Mouse (Mus musculus) B cell, adult 2 months (primary cell): ENCODE data around the gene Apeh.

Source experiments
- DNase-seq, 2 experiments: peaks; one replicate each; pipeline ENCODE4 v3.0.0; 2022

Apeh gene

GRCm38 (mm10) chr9:108073141-108073930 is 21.1 kb downstream of the Apeh start:
- no peak for DNase-seq

GRCm38 (mm10) chr9:108072481-108072924 is 21.9 kb downstream of the Apeh start:
- DNase-seq = no peak

- DNase-seq = no peak
Observed at GRCm38 (mm10) chr9:108071801-108072200, 22.6 kb downstream of the Apeh start.

- DNase-seq = no peak
Observed at GRCm38 (mm10) chr9:108069529-108069928, 24.9 kb downstream of the Apeh start.

GRCm38 (mm10) chr9:108069007-108069406 is 25.4 kb downstream of the Apeh start:
- DNase-seq = no peak

- peak; percentile 88 for DNase-seq
Observed at GRCm38 (mm10) chr9:108067900-108068299, 26.5 kb downstream of the Apeh start.

- DNase-seq = no peak
Observed at GRCm38 (mm10) chr9:108067199-108067598, 27.2 kb downstream of the Apeh start.

- peak; percentile 59 to 69 for DNase-seq
Observed at GRCm38 (mm10) chr9:108065491-108066011, 28.9 kb downstream of the Apeh start.

GRCm38 (mm10) chr9:108063361-108063760 is 31.0 kb downstream of the Apeh start:
- no peak for DNase-seq

- no peak for DNase-seq
Observed at GRCm38 (mm10) chr9:108062142-108062541, 32.3 kb downstream of the Apeh start.

GRCm38 (mm10) chr9:108058291-108058690 is 36.1 kb downstream of the Apeh start:
- no peak for DNase-seq

- DNase-seq = no peak
Observed at GRCm38 (mm10) chr9:108057262-108057562, 37.2 kb downstream of the Apeh start.

GRCm38 (mm10) chr9:108056361-108057261 is 37.8 kb downstream of the Apeh start:
- no peak for DNase-seq

GRCm38 (mm10) chr9:108055661-108056237 is 38.7 kb downstream of the Apeh start:
- no peak for DNase-seq

GRCm38 (mm10) chr9:108055061-108055460 is 39.3 kb downstream of the Apeh start:
- no peak for DNase-seq

- no peak for DNase-seq
Observed at GRCm38 (mm10) chr9:108054331-108055040, 39.9 kb downstream of the Apeh start.

GRCm38 (mm10) chr9:108053665-108054225 is 40.7 kb downstream of the Apeh start:
- no peak for DNase-seq

GRCm38 (mm10) chr9:108052885-108053664 is 41.3 kb downstream of the Apeh start, which contains the start of gene Amigo3:
Amigo3 (plus strand) TSS chr9:108053159.
- DNase-seq = peak; percentile 96 to 98

GRCm38 (mm10) chr9:108052411-108052810 is 42.0 kb downstream of the Apeh start:
- no peak for DNase-seq

GRCm38 (mm10) chr9:108051931-108052220 is 42.5 kb downstream of the Apeh start:
- DNase-seq = no peak

- no peak for DNase-seq
Observed at GRCm38 (mm10) chr9:108051184-108051930, 43.0 kb downstream of the Apeh start.
